Mouse (Mus musculus): ENCODE measurements around the gene Lrrc27.

- no peak for TF ChIP-seq CTCF (IDR thresholded peaks at IDR 0.05; ENCODE audit: low read depth)
- TF ChIP-seq EP300 (IDR thresholded peaks at IDR 0.05; ENCODE audit: low read depth), result no peak
Measured at GRCm38 (mm10) chr7:139285295-139285943, 72.6 kb downstream of the Lrrc27 start.
